Mouse (Mus musculus) thymus, adult 2 months (tissue): ENCODE measurements around the gene Pcdh15. TPM values are rescaled to one million over a fixed set of nuclear protein-coding genes. Genes with fewer than 3 reads are reported as not detected.

ENCODE experiments used
- DNase-seq: peaks from one replicate; pipeline ENCODE4 v3.0.0; 2021
- H3K27ac ChIP-seq: fragments of 200-500 bp; 2 replicates; pipeline ENCODE4 v1.5.1; 2012; ENCODE audit warnings: low read length, control low read depth; ENCODE audit not compliant: control insufficient read depth, insufficient read depth
- H3K27me3 ChIP-seq: fragments of 200-500 bp; 2 replicates; pipeline ENCODE4 v1.6.1; 2012; ENCODE audit warnings: mild to moderate bottlenecking, low read length, moderate library complexity, mixed read lengths; ENCODE audit not compliant: control insufficient read depth, insufficient read depth
- H3K36me3 ChIP-seq: fragments of 200-500 bp; 2 replicates; pipeline ENCODE4 v1.6.1; 2012; ENCODE audit warnings: mild to moderate bottlenecking, low read length, moderate library complexity; ENCODE audit not compliant: control insufficient read depth, insufficient read depth
- H3K4me1 ChIP-seq: fragments of 200-500 bp; replicated peaks from 2 replicates; pipeline ENCODE4 v1.6.1; 2012; ENCODE audit warnings: low read length; ENCODE audit not compliant: control insufficient read depth, insufficient read depth
- H3K4me3 ChIP-seq: fragments of 200-500 bp; 2 replicates; pipeline ENCODE4 v1.5.1; 2012; ENCODE audit warnings: mild to moderate bottlenecking, low read length, control low read depth, moderate library complexity; ENCODE audit not compliant: control insufficient read depth, insufficient read depth
- CTCF ChIP-seq: fragments of 200-500 bp; IDR thresholded peaks from 2 replicates; pipeline ENCODE4 v1.5.1; 2012; ENCODE audit warnings: mild to moderate bottlenecking, control low read depth, low read length, moderate library complexity, borderline replicate concordance; ENCODE audit not compliant: control insufficient read depth, poor library complexity, insufficient read depth; ENCODE audit errors: extremely low read depth
- POLR2A ChIP-seq: fragments of 200-500 bp; IDR thresholded peaks from 2 replicates; pipeline ENCODE4 v1.6.1; 2012; ENCODE audit warnings: mild to moderate bottlenecking, low read length, control low read depth, moderate library complexity; ENCODE audit not compliant: control insufficient read depth, poor library complexity, insufficient read depth; ENCODE audit errors: extremely low read depth
- WGBS: fragments of 180-500 bp; shearing (Covaris S2); methylation state at CpG from one replicate; pipeline ENCODE4 v1.1.7; 2018; 5-methylcytosine and 5-hydroxymethylcytosine counted together
- polyA plus RNA-seq: library from polyadenylated mRNA; depleted of rRNA; stranded (reverse); fragments of >200 nt; gene quantifications from 2 replicates; pipeline ENCODE4 v1.2.3, GENCODE M21; 2012

Gene Pcdh15
- polyA plus RNA-seq, 1 experiment, result 0.51 TPM

DNA sequence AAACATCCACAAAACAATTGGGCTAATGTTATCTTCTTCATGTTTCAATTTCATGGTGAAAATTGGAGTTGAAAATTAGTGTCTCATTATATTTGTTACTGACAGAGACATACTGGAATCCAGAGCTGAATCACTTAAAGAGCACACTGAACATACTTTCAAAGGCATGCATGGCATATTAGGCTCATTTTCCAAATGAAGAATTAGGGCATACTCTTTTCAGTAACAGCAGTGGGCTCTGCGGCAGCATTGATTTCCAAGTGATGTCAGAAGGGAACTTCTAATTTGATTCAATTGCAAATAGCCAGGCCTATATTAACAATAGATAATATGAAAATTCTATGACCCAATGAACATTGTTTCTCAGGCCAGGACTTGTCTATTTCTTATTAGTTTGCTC, 568.4 kb downstream of the Pcdh15 start:
- no peaks in the 10 kb centered on the region for H3K27me3 ChIP-seq
- H3K27ac ChIP-seq, result no peak overlapping the region
- WGBS, result 100% methylated on average over 1 of the region's 1 CpGs
- no peak overlapping the region for H3K4me3 ChIP-seq
- H3K4me1 ChIP-seq, result no peaks in the 10 kb centered on the region
- DNase-seq, result no peak
- H3K36me3 ChIP-seq, result no peaks in the 10 kb centered on the region
- no peak for TF ChIP-seq CTCF
- no peak for TF ChIP-seq POLR2A

DNA sequence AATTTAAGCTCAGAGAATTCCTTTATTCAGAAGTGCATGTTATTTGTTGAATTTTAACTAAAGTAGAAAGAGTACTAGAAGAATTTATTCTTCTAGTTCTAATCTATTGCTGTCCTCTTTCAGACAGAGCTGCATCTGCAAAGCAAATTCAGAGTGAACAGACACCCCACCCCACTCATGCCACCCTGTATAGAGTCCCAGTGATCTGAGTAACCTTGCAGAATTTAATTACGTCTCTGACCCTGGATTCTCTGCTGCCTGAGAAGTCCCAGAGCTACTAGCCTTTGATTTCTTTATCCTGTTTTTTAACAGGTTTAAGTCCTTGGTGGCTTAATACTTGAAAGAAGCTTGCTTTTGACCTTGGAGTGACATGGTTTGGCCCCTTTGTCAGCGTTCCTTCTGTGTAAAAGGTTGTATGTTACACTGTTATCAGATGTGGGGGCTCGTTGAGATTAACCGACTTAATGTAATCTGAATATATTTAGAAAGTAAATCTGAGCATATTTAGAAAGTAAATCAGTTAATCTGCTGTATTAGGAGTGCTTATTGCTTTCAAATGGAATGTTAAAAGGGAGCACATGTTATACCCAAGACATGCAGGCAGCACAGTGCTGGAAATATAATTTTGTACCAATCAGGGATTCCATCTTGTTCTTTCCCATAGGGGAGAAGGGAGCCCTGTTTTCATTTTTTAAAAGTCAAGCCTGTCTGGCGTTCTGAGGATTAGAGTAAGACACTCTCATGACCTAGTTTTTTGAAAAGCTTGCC, 601.6 kb downstream of the Pcdh15 start:
- H3K27ac ChIP-seq, result no peak overlapping the region
- 78% methylated on average over 5 of the region's 5 CpGs for WGBS
- TF ChIP-seq POLR2A (no peak), CTCF (no peak)
- no peak overlapping the region for H3K4me3 ChIP-seq
- no peak for DNase-seq
- no peaks in the 10 kb centered on the region for H3K36me3 ChIP-seq
- no peaks in the 10 kb centered on the region for H3K4me1 ChIP-seq
- H3K27me3 ChIP-seq, result no peaks in the 10 kb centered on the region

DNA sequence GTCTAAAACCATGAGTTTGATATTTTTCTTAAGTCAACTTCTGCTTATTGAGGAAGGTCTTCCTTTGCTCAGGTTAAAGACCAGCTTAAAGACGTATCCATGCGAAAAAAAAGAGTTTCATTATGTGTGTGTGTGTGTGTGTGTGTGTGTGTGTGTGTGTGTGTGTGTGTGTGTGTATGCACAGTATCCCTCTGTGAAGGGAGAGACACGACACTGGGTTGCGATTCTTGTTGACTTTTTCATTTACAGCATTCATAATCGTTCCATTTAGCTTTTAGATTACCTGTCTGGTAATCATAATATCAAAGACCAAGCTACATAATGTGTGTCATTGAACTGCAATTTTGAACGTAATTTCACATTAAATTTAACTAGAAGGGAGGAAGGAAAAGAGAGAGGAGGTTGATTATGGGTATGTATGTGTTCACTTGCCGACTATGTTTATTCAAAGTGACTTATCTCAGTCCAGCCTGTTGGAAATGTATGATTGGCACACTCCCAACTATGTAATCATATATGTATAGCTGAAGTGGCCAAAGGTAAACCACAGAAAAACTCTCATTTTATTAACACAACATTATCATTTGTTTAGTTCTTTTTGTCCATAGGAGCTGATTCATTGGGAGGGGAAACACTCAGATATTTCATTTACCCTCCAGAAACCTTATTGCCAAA, 626.6 kb downstream of the Pcdh15 start:
- Histone ChIP-seq H3K27me3 (no peaks in the 10 kb centered on the region), H3K27ac (no peak overlapping the region), H3K4me1 (no peaks in the 10 kb centered on the region), H3K4me3 (no peak overlapping the region), H3K36me3 (no peaks in the 10 kb centered on the region)
- DNase-seq, result no peak
- 85% methylated on average over 7 of the region's 7 CpGs for WGBS
- TF ChIP-seq CTCF, result no peak
- no peak for TF ChIP-seq POLR2A

DNA sequence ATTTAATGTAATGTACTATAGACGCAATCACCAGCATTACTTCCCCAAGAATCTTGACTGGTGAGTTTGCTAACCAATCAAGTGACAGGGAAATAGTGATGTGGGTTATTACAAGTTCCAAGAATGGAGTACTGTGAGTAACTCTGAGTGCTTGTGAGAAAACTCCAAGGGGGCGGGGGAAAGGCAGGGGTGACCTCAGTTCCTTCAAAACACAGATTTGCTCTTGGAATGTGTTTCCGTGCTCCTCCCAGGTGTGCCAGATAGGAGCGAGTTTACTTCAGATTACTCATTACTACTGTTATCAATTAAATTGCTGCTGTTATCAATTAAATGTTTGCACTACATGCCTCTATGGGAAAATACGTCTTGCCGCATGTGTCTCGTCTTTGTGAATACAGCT, 634.1 kb downstream of the Pcdh15 start:
- Histone ChIP-seq H3K4me3 (no peak overlapping the region), H3K36me3 (no peaks in the 10 kb centered on the region), H3K27me3 (no peaks in the 10 kb centered on the region), H3K27ac (no peak overlapping the region), H3K4me1 (no peaks in the 10 kb centered on the region)
- no peak for TF ChIP-seq POLR2A
- TF ChIP-seq CTCF, result no peak
- 92% methylated on average over 7 of the region's 7 CpGs for WGBS
- DNase-seq, result no peak

DNA sequence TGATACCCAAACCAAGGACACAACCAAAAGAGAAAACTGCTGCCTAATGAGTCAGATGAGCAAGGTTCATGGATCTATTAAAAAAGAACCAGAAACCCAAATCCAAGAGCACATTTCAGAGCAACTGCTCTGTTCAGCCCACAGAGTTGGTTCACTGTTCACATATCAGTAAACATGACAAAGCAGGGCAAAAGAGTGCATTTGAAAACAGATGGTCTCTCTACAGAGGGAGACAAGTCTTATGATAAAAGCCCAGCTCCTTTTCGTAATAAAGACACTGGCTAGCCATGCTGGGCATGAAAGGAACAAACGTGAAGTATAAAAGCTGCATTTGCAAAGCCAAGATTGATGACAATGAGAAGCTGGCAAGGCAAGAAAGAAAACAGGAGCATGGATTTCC, 649.9 kb downstream of the Pcdh15 start:
- Histone ChIP-seq H3K4me3 (no peak overlapping the region), H3K36me3 (no peaks in the 10 kb centered on the region), H3K27ac (no peak overlapping the region), H3K4me1 (no peaks in the 10 kb centered on the region), H3K27me3 (no peaks in the 10 kb centered on the region)
- no peak for TF ChIP-seq POLR2A
- TF ChIP-seq CTCF, result no peak
- no peak for DNase-seq
- WGBS, result 77% methylated on average over 2 of the region's 2 CpGs

DNA sequence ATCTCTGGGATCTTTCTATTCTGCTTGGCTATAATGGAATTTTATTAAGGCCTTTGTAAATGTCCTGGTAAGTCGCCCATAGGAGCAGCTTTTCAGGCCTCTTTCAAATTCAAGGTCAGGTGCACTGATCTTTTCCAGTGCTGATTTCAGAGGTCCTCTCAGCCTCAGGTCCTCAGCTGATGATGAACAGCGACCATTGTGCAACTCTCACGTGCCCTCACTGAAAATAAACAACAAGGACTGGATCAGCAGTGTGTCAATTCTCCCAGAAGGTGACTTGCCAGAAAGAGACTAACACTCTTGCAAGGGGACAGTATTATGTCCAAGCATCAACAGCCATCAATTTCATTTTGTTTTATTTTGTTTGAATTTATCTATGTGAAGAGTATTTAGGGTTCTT, 654.7 kb downstream of the Pcdh15 start:
- no peak overlapping the region for H3K27ac ChIP-seq
- H3K27me3 ChIP-seq, result no peaks in the 10 kb centered on the region
- H3K4me1 ChIP-seq, result no peaks in the 10 kb centered on the region
- no peak overlapping the region for H3K4me3 ChIP-seq
- no peaks in the 10 kb centered on the region for H3K36me3 ChIP-seq
- DNase-seq, result no peak
- TF ChIP-seq POLR2A, result no peak
- WGBS, result 59% methylated on average over 3 of the region's 3 CpGs
